Mouse (Mus musculus) heart, adult 9 months (tissue): ENCODE measurements around the gene Rgs18.

Experiments used
- DNase-seq, 2 experiments: peaks; one replicate each; pipeline ENCODE4 v3.0.0; 2022; ENCODE audit warnings: low spot score in 2 of 2

The Rgs18 gene

DNA sequence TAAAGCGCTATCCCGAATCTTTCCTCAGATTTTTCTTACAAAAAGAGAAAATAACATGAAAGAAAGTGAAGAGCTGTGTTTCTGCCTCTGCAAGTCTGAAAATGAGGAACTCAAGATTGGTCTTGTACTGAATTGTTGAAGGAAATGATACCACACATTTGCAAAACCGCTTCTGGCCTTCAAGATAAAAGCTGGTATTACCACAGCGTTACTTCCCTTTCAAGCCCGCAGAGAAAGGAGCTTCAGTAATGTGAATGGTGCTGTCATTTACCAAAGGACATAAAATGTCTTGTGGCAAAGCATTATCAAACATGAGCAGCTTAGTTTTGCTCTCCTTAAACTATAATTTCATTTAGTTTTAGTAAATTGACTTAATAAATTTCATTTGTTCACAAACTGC, at the start of gene Rgs18:
Gene Rgs18 (minus strand): TSS at position 105 of the 400 bp plus-strand sequence.
- peak; percentile 14 to 18 for DNase-seq

DNA sequence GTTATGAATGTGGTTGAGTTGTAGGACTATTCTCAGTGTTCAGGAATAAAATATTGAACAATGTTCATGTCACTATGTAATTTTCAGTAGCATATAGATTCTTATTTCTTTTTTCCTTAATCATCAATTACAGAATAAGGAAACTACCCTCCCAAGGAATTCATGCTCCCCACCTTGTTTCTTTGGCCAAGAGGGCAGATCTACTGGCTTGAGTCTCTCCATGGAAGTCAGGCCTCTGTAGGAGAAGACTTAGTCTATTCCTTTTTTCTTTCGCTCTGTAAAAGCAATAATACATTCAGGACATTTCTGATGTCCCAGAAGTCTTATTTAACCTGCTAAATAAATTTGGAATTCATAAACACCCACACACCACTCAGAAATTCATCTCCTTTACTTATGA, 841 bp downstream of the Rgs18 start:
- no peak for DNase-seq

DNA sequence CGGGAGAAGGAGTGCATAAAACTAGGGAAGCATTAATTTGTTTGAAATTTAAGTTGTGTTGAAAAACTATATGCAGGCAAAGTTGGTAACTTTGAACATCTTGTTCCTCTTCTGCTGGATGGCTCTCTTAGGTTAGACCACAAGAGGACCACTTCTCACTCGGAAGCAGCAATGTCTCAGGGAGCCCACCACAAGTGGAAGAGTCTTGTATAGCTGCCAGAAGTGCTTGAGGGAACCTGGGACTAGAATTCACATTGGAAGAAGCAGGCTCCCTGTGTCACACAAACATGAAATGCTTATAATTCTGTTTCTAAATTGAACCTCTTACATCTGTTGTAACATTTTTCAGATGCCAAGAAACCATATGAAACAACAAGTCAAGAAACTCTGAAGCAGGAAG, 9.0 kb downstream of the Rgs18 start:
- DNase-seq = no peak

DNA sequence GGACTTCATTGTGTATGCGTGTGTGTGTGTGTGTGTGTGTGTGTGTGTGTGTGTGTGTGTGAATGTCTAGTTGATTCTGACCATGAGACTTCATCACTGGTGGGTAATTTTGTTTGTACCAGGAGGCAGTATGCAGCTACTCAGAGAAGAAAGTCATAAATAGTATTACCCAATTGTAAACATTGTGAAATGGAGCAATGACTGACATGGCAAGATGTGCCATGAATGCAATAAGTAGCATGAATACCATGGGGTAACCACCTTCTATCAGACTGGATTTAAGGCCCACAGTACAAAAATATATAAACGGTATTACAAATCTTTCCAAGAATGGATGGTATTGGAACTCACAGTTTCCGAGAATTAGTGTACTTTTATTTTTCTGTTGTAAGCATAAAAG, 14.4 kb downstream of the Rgs18 start:
- no peak for DNase-seq

DNA sequence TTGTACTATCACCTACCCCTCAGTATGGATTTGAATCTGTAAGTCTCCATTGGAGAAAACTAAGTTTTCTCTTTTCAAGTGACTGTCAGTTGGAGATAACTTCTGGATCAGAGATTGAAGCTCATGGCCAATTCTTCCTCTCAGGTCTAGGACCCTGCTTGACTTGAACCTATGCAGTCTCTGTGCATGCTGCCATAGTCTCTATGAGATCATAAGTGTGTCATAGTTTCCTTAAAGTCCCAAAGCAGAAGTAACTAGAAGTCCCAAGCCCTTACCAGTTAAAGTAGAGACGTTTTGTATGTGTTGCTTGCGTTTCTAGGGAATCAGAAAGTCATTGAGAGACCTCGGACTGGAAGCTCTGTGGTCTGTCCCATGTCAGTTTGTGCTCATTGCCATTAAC, 24.5 kb downstream of the Rgs18 start:
- DNase-seq = no peak

DNA sequence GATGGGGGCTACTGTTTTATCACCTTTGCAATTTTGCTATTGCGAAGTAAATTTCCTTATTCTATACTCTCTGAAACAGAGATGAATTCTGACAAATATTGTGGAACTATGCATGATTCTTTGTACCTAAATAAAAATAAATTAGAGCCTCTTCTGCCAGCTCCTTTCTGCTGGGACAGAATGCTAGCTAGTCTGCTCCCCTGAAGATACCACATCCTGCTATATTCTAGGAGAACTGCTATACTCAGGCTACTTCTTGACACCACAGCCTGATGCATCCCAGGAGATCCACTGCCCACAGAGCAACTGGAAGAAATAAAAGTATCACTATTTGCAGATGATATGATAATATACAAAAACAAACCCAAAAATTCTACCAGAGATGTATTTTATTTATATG, 29.1 kb downstream of the Rgs18 start:
- no peak for DNase-seq

DNA sequence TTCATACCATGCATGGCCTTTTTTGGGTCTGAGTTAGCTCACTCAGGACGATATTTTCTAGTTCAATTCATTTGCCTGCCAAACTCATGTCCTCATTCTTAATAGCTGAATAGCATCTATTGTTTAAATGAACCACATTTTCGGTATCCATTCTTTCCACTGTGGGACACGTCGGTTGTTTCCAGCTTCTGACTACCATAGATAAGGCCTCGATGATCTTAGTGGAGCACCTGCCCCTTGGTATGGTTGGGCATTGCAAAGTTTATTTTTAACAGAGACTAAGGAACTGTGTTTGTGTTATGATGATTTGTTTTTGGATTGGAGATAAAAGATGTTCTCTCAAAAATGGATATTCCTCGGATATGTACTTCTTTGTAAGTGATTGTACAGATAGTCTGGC, 37.5 kb downstream of the Rgs18 start:
- DNase-seq = no peak

DNA sequence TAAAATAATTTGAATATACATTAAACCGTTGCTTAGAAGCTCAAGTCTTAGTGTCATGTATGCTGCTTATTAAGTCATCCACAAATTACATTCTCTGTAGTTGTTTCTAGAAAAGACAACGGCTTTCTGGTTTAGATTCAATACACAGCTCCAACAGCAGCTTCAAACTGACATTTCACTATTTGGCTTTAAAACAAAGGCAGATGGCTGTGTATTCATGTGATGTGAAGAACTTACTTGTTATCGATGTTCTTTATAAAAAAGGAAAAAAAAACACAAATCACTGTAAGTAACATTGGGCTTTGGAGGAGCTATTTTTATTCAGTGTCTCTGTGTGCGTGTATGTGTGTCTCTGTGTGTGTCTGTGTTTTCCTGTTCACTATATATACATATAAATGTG, 54.5 kb downstream of the Rgs18 start:
- no peak for DNase-seq

DNA sequence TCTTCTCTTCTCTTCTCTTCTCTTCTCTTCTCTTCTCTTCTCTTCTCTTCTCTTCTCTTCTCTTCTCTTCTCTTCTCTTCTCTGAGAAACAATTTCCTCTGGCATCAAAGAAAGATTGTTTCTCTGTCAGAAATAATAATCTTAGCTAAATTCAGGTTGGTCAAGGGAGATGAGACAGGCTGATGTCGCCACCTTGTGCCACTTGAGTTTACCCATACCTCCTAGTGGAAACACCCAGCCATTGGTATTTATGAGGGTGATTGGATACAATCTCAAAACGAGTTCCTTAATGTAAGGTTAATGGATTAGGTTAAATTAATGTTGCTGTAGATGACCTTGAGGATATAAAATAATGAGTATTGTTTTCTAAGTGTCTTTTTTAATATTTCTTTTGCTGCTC, 70.9 kb downstream of the Rgs18 start:
- no peak for DNase-seq
